In genomic region chr17:63317518-63317917, GRCm38 (mm10) we compare ENCODE assay signal across 9 mouse cellular contexts.
A peak's percentile ranks its signal among the peaks of the same experiment; 100 is the strongest.
DNase-seq lines count a peak whose midpoint lies in the region.
"Had no signal": no experiment of that assay in that cellular context is flagged by ENCODE, and none has a peak within 500 bp of the region (broad histone marks: within the 10 kb centered on the region; RNA-seq: fewer than 3 reads in every experiment).

No protein-coding gene starts in this region.

- WGBS in heart, embryonic 10.5 days, result 47% methylated on average over 7 of the region's 7 CpGs

- no peak overlapping the region for H3K4me3 ChIP-seq in heart, embryonic 10.5 days
- H3K4me3 ChIP-seq: megakaryocyte, embryonic 14.5 days; myocyte had no signal

- peaks cover 5% of the 10 kb centered on the region; the same call in 1 of the 2 replicates for H3K36me3 ChIP-seq in heart, embryonic 10.5 days

- 0 out of 2 replicates have a peak overlapping the region, but pooled peaks have one; percentile 0 for H3K27ac ChIP-seq in heart, embryonic 10.5 days

- intact Hi-C loops in left cerebral cortex, postnatal 4 days (cut with DNase I), result no loop called here
- intact Hi-C loops in left cerebral cortex, postnatal 36 days (cut with DNase I), result no loop called here

- no peaks in the 10 kb centered on the region for H3K27me3 ChIP-seq in heart, embryonic 10.5 days (ENCODE audit: insufficient read depth, poor library complexity, severe bottlenecking)
- H3K27me3 ChIP-seq: megakaryocyte, embryonic 14.5 days had no signal

- H3K9me3 ChIP-seq in heart, embryonic 10.5 days, result no peaks in the 10 kb centered on the region

- DNase-seq in left cerebral cortex, postnatal 4 days, result peak; percentile 8
- no peak for DNase-seq in left cerebral cortex, postnatal 36 days (ENCODE audit: low spot score in 2 of 2)
- DNase-seq in retina, postnatal 1 day, result peak; percentile 14
- no peak for DNase-seq in retina, embryonic 14.5 days (ENCODE audit: low spot score)
- DNase-seq in heart, embryonic 10.5 days (ENCODE audit: low spot score), result no peak
- DNase-seq in layer of hippocampus, adult 18-20 months (ENCODE audit: low spot score in 2 of 2), result no peak
- no peak for DNase-seq in urinary bladder, postnatal 10 days (ENCODE audit: low spot score)

- H3K4me1 ChIP-seq in heart, embryonic 10.5 days, result peaks cover 23% of the 10 kb centered on the region

Comparison
In these comparisons a context has a peak if more than half of its experiments do, and no peak if none do; other contexts are left out.
1. DNase-seq: peak in left cerebral cortex, postnatal 4 days (single experiment) and retina, postnatal 1 day (single experiment); none in left cerebral cortex, postnatal 36 days (0 of 2), retina, embryonic 14.5 days (single experiment), heart, embryonic 10.5 days (single experiment), layer of hippocampus, adult 18-20 months (0 of 2) and urinary bladder, postnatal 10 days (single experiment).